Mouse (Mus musculus) embryonic facial prominence, embryonic 11.5 days (tissue): Measurements from ENCODE around the gene 3110021N24Rik. TPM values are rescaled to one million over a fixed set of nuclear protein-coding genes. Genes with fewer than 3 reads are reported as not detected.

Experiments
- polyA plus RNA-seq: library from polyadenylated mRNA; unstranded; fragments of >200 nt; fragmentation: Nextera tagmentation; extraction: Ambion mirVana; gene quantifications from 2 replicates; pipeline ENCODE4 v1.2.1, GENCODE M21; 2014

The 3110021N24Rik gene
- polyA plus RNA-seq, 1 experiment from 2014 or later, result 0.80 TPM

Other genes starting within 250 kb of the 3110021N24Rik start
- gene Prpf38a, start 140.3 kb upstream of the 3110021N24Rik start, polyA plus RNA-seq, result 126 and 138 TPM in 2 replicates
- 17.6 and 21.1 TPM in 2 replicates for gene Orc1, start 140.2 kb upstream of the 3110021N24Rik start, polyA plus RNA-seq
- gene Cc2d1b, start 99.7 kb upstream of the 3110021N24Rik start, polyA plus RNA-seq, result 22.1 and 28.4 TPM in 2 replicates
- gene Zfyve9, start 61.1 kb downstream of the 3110021N24Rik start, polyA plus RNA-seq, result 3.7 and 3.8 TPM in 2 replicates
- gene Btf3l4, start 114.0 kb downstream of the 3110021N24Rik start, polyA plus RNA-seq, result 253 and 305 TPM in 2 replicates
- 120 and 130 TPM in 2 replicates for gene Txndc12, start 115.0 kb downstream of the 3110021N24Rik start, polyA plus RNA-seq
- 55.5 and 58.1 TPM in 2 replicates for gene Kti12, start 128.1 kb downstream of the 3110021N24Rik start, polyA plus RNA-seq
- 0.69 and 0.99 TPM in 2 replicates for gene A730015C16Rik, start 129.0 kb downstream of the 3110021N24Rik start, polyA plus RNA-seq
- 24.9 and 28.0 TPM in 2 replicates for gene Rab3b, start 159.4 kb downstream of the 3110021N24Rik start, polyA plus RNA-seq